Mouse (Mus musculus) forebrain, embryonic 15.5 days (tissue): ENCODE data around the gene Plbd1. TPM values are rescaled to one million over a fixed set of nuclear protein-coding genes. Genes with fewer than 3 reads are reported as not detected.
A peak's percentile ranks its signal among the peaks of the same experiment; 100 is the strongest.

Experiments
- ATAC-seq: fragments of 200-750 bp; cut with Nextera tagmentation; replicated peaks from 2 replicates; pipeline ENCODE4 v1.8.0; 2017; ENCODE audit warnings: mild to moderate bottlenecking, moderate TSS enrichment, moderate library complexity
- H3K27ac ChIP-seq: fragments of 300-500 bp; sonication (generic); replicated peaks from 2 replicates; pipeline ENCODE4 v1.5.1; 2015; ENCODE audit warnings: mild to moderate bottlenecking, inconsistent platforms
- H3K27me3 ChIP-seq: fragments of 300-500 bp; sonication (generic); 2 replicates; pipeline ENCODE4 v1.6.1; 2015; ENCODE audit warnings: inconsistent platforms
- H3K36me3 ChIP-seq: fragments of 300-500 bp; sonication (generic); 2 replicates; pipeline ENCODE4 v1.6.1; 2015; ENCODE audit warnings: mild to moderate bottlenecking, inconsistent platforms
- H3K4me1 ChIP-seq: fragments of 300-500 bp; sonication (generic); 2 replicates; pipeline ENCODE4 v1.6.1; 2015; ENCODE audit warnings: inconsistent platforms
- H3K4me2 ChIP-seq: fragments of 300-500 bp; sonication (generic); replicated peaks from 2 replicates; pipeline ENCODE4 v1.6.1; 2015; ENCODE audit warnings: mild to moderate bottlenecking, inconsistent platforms
- H3K4me3 ChIP-seq: fragments of 300-500 bp; sonication (generic); 2 replicates; pipeline ENCODE4 v1.5.1; 2015; ENCODE audit warnings: mild to moderate bottlenecking, inconsistent platforms
- H3K9ac ChIP-seq: fragments of 300-500 bp; sonication (generic); replicated peaks from 2 replicates; pipeline ENCODE4 v1.6.1; 2015; ENCODE audit warnings: mild to moderate bottlenecking, inconsistent platforms
- H3K9me3 ChIP-seq: fragments of 300-500 bp; sonication (generic); 2 replicates; pipeline ENCODE4 v1.6.1; 2016; ENCODE audit warnings: inconsistent platforms
- WGBS: fragments of 180-500 bp; shearing (Covaris S2); methylation state at CpG from one replicate; pipeline ENCODE4 v1.1.7; 2015; ENCODE audit warnings: mixed read lengths; 5-methylcytosine and 5-hydroxymethylcytosine counted together
- polyA plus RNA-seq: library from polyadenylated mRNA; unstranded; fragments of >200 nt; fragmentation: Nextera tagmentation; extraction: Ambion mirVana; gene quantifications from 2 replicates; pipeline ENCODE4 v1.2.1, GENCODE M21; 2015

The Plbd1 gene
- polyA plus RNA-seq, 1 experiment from 2014 or later, result 0.34 TPM

DNA sequence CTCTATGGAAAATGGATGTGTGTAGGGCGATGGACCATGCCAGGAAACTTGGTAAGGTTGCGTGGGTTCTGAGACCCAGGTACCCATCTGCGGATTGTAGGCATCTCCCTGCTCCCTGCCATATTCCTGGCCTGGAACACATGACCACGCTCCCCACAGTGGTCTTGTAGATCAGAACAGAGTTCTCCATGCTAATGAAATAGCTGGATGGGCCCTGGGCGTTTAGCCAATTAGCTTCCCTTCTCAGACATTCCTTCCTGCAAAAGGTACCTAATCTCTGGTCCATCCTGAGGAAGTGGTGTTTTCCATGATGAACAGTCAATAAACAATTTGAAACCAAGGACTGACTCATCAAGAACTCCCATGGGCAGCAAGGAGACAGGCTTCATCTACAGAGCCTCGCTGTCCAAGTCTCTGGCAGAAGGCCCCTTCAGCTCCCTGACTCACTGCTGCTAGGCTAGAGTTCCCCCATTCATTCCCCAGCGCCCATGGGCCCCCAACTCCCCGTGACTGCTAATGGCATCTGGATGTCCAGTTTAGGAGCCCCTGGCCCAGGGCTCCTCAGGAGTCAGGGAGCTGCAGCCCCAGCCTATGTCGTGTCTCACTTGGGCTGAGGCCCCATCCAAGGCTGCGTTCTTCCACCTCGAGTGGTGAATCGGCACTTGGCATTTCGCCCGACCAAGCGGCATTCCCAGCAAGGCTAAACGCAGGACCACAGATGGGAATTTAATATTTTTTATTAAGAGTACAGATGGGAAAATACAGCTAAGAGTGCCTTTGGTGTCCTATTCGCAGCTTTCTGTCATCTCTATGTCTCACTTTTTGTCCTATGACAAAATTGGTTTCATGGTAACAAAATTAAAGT lies 50.1 kb downstream of the Plbd1 start:
- Histone ChIP-seq H3K4me2 (no peak overlapping the region), H3K36me3 (peaks cover 43% of the 10 kb centered on the region), H3K4me3 (no peak overlapping the region), H3K9me3 (no peaks in the 10 kb centered on the region), H3K4me1 (no peaks in the 10 kb centered on the region), H3K9ac (no peak overlapping the region), H3K27me3 (no peaks in the 10 kb centered on the region), H3K27ac (no peak overlapping the region)
- 90% methylated on average over 17 of the region's 17 CpGs for WGBS
- ATAC-seq, result no peak

DNA sequence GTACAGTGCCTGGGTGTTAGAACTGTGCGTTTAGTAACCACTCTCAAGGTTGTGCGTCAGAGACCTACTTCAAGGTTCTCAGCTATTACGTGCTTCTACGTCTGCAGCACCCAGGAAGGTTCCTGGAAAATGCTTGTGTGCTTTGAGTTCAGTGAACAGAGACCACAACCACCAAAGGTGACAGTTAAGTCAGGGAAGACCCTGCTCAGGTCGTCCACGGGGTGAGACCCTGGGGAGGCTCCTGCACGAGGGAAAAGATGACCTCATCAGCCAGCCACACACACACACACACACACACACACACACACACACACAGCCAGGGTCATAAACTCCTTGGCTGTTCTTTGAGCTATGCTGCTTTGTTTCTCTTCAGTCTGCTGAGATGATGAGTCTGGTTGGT lies 59.1 kb downstream of the Plbd1 start:
- no peak overlapping the region for H3K4me2 ChIP-seq
- no peak overlapping the region for H3K27ac ChIP-seq
- WGBS, result 86% methylated on average over 7 of the region's 7 CpGs
- no peak overlapping the region for H3K4me3 ChIP-seq
- no peak for ATAC-seq
- H3K4me1 ChIP-seq, result no peaks in the 10 kb centered on the region
- H3K27me3 ChIP-seq, result no peaks in the 10 kb centered on the region
- peaks cover 76% of the 10 kb centered on the region for H3K36me3 ChIP-seq
- H3K9me3 ChIP-seq, result no peaks in the 10 kb centered on the region
- H3K9ac ChIP-seq, result no peak overlapping the region

DNA sequence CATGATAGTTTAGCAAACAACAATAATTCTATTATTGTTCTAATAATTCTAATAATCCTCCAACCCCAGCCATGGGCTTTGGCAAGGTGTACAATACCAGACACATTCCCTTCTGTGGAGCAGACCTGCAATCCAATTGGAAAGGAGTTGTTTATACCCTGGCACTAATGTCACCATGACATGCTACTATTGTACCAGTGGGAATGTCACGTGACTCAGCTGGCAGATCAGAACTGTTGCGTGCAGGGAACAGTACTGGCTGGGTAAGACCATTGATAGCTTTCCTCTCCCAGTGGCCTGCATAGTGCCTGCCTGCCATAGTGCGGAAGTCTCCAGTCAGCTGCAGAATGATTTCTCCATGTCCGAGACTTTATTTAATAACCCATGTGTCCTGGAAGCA lies 67.2 kb downstream of the Plbd1 start:
- H3K36me3 ChIP-seq, result peaks cover 61% of the 10 kb centered on the region
- no peaks in the 10 kb centered on the region for H3K27me3 ChIP-seq
- WGBS, result 90% methylated on average over 4 of the region's 4 CpGs
- no peak overlapping the region for H3K9ac ChIP-seq
- no peak for ATAC-seq
- H3K27ac ChIP-seq, result no peak overlapping the region
- no peak overlapping the region for H3K4me2 ChIP-seq
- H3K4me1 ChIP-seq, result no peaks in the 10 kb centered on the region
- no peak overlapping the region for H3K4me3 ChIP-seq
- no peaks in the 10 kb centered on the region for H3K9me3 ChIP-seq

DNA sequence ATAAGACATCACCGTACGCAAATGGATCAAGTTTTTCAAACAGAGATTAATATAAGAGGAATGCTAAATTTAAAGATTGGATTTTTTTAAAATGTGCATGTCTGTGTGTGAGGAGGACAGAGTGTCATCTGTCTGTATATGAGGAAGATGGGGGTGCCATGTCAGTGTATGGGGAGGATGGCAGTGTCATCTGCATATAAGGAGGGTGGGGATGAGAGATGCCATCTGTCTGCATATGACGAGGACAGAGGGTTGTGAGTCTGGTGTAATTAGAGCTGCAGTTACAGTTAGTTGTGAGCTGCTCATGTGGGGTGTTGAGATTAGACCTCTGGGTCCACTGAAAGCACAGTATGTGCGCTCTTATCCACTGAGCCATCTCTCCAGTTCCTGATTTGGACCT lies 71.0 kb downstream of the Plbd1 start:
- Histone ChIP-seq H3K4me2 (no peak overlapping the region), H3K4me1 (no peaks in the 10 kb centered on the region), H3K27me3 (no peaks in the 10 kb centered on the region), H3K27ac (peak overlapping the region; percentile 49), H3K9ac (no peak overlapping the region), H3K9me3 (no peaks in the 10 kb centered on the region), H3K4me3 (no peak overlapping the region), H3K36me3 (peaks cover 59% of the 10 kb centered on the region)
- ATAC-seq, result 0 out of 2 replicates have a peak, but pooled peaks have one; percentile 55
- 78% methylated on average over 4 of the region's 4 CpGs for WGBS

DNA sequence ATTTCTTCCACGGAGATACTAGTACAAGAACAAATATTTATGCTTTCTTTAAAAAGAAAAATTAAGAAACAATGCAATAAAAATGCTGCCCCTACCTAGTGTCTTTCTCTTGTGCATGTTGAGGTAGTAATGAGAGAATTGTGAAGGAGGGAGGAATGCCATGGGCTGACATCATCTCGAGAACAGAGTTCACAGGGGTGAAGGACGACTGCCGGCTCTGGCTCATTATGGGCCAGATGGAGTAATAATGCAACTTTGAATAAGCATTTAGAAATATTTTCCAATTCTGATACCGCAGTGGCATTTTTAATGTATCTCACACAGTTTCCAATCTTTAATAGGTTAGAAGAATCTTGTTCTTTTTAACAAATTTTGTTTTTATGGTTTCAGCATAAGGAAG lies 95.7 kb downstream of the Plbd1 start:
- WGBS, result 86% methylated on average over 5 of the region's 5 CpGs
- ATAC-seq, result no peak
- no peaks in the 10 kb centered on the region for H3K27me3 ChIP-seq
- no peak overlapping the region for H3K27ac ChIP-seq
- no peak overlapping the region for H3K4me2 ChIP-seq
- peaks cover 79% of the 10 kb centered on the region for H3K36me3 ChIP-seq
- H3K9ac ChIP-seq, result no peak overlapping the region
- no peaks in the 10 kb centered on the region for H3K4me1 ChIP-seq
- peaks cover 9% of the 10 kb centered on the region; the same call in 1 of the 2 replicates for H3K9me3 ChIP-seq
- H3K4me3 ChIP-seq, result no peak overlapping the region

Other genes with a start within 250 kb of the Plbd1 start
- gene E330021D16Rik, start 246.4 kb downstream of the Plbd1 start, polyA plus RNA-seq, result not detected in 2 replicates
- gene Atf7ip, start 155.8 kb downstream of the Plbd1 start, polyA plus RNA-seq, result 45.6 and 46.9 TPM in 2 replicates
- 0.05 TPM in 2 replicates for gene Gucy2c, start 119.8 kb upstream of the Plbd1 start, polyA plus RNA-seq
- gene Hist4h4, start 142.5 kb upstream of the Plbd1 start, polyA plus RNA-seq, result 0.97 and 1.1 TPM in 2 replicates
- gene H2afj, start 146.3 kb upstream of the Plbd1 start, polyA plus RNA-seq, result 120 and 132 TPM in 2 replicates
- gene BC049715, start 165.7 kb upstream of the Plbd1 start, polyA plus RNA-seq, result 0.93 and 1.1 TPM in 2 replicates
- gene Wbp11, start 166.3 kb upstream of the Plbd1 start, polyA plus RNA-seq, result 79.0 and 82.5 TPM in 2 replicates
- 0.18 TPM in 1 of 2 replicates, not detected in the other for gene Smco3, start 173.5 kb upstream of the Plbd1 start, polyA plus RNA-seq
- gene Art4, start 195.8 kb upstream of the Plbd1 start, polyA plus RNA-seq, result 0.06 TPM in 1 of 2 replicates, not detected in the other
- gene Mgp, start 213.9 kb upstream of the Plbd1 start, polyA plus RNA-seq, result 7.2 and 8.8 TPM in 2 replicates